Mouse (Mus musculus): Measurements from ENCODE around the gene Nr1i3. TPM values are rescaled to one million over a fixed set of nuclear protein-coding genes. Genes with fewer than 3 reads are reported as not detected.

The Nr1i3 gene
- polyA plus RNA-seq, 1 experiment from 2014 or later, result 0.15 TPM

DNA sequence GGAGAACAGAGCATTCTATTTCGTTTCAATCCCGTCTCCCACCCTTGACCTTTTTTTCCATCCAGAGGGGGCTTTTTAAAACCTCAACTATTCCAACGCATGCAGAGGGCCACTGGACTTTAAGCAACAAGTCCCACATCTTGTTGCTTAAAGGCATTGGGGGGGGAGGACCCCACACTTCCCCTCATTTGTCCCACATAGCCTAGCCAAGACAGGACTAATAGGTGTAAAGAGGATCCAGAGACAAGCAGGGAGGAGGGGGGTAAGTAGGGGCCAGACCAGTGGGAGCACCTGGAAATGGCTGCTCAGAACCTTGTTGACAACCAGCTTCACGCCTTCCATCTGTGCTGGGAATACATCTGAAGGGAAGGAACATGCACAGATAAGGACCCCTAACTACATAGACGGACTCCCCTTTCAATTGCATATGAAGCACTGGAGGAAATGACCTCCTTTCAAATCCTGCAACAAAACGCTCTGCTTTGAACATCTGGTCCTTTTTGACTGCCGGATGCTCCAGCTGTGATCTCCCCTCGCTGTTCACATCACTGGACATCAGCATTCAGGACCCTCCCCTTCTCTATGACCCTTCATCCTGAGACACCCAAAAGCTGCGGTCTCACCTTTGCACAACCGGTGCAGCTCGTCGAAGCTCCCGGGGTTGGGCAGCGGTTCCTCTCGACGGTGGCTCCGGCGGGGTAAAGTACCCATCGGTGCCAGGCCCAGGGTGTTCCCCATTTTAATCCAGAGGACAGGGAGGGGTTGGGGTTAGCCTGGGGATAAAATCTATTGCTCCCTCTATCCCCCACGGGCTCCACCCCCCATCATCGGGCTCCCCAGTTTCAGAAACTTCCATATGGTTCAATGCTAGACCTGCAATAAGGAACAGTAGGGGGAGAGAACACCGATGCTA is 7.8 kb downstream of the Nr1i3 start:
- WGBS, result 9% methylated on average over 22 of the region's 22 CpGs
- no peaks in the 10 kb centered on the region; the same call in 1 of the 2 replicates for H3K36me3 ChIP-seq (ENCODE audit: control insufficient read depth, insufficient read depth, low read length)
- H3K27ac ChIP-seq (replicated peaks; ENCODE audit: low read depth, low read length), result no peak overlapping the region
- H3K4me2 ChIP-seq (ENCODE audit: low read depth, severe bottlenecking), result peak overlapping the region; percentile 79
- peak; percentile 20 for ATAC-seq (ENCODE audit: insufficient number of reproducible peaks, low FRiP score, low TSS enrichment, low read depth)
- no peaks in the 10 kb centered on the region for H3K27me3 ChIP-seq (ENCODE audit: control insufficient read depth, insufficient read depth, low read length)
- H3K9me3 ChIP-seq (ENCODE audit: control insufficient read depth, low read length), result no peaks in the 10 kb centered on the region
- peak overlapping the region; percentile 53 for H3K9ac ChIP-seq (ENCODE audit: low read length)
- H3K4me1 ChIP-seq (ENCODE audit: control insufficient read depth, insufficient read depth, low read length), result peaks cover 7% of the 10 kb centered on the region; the same call in 1 of the 2 replicates
- DNase-seq (ENCODE audit: low spot score), result peak; percentile 25
- peak overlapping the region; percentile 63 for H3K4me3 ChIP-seq (ENCODE audit: low read depth, low read length)

DNA sequence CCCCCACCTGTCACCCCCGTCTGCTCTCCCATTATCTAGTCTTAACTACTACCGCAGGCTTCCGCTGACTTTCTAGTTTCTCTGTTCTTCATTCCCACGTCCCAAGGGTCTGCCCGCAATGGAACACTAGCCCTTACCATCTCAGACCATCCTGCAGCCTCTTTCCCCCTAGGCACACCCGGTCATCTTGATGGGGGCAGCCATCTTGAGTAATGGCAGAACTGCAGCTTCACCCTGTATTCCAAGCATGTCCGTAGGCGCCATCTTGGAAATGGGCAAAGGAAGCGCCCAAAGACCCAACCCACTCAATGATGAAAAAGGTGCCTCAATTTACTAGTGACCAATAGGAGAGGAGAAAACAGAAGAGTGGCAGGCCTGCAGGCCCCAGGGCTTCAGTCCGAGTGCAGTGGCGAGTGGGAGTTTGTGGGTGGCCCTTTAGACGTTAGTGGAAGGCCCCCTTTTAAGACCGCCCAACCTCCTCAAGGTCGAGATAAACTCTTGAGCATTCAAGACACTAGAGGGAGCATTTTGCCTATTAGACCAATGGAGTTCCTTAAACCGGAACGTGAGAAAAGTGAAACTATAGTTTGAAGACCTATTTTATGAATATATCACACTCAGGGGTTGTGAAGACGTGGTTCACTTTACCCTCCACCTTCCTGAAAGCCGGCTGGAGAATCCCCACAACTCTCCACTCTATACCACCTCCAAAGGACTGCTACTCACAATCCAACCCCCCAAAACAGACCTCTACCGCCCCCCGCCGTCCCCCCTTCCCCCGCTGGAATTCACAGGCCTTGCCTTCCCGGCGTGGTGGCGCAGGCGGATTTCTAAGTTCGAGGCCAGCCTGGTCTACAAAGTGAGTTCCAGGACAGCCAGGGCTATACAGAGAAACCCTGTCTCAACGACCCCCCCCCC is 8.7 kb downstream of the Nr1i3 start, which contains the start of gene Tomm40l:
Gene Tomm40l, minus strand, starts transcription at position 277 of the 918 bp plus-strand sequence.
- Histone ChIP-seq H3K36me3 (ENCODE audit: control insufficient read depth, insufficient read depth, low read length) (no peaks in the 10 kb centered on the region; the same call in 1 of the 2 replicates), H3K9me3 (ENCODE audit: control insufficient read depth, low read length) (no peaks in the 10 kb centered on the region), H3K4me3 (ENCODE audit: low read depth, low read length) (peak within 1 kb of the TSS; percentile 63), H3K9ac (ENCODE audit: low read length) (peak within 1 kb of the TSS; percentile 53), H3K27me3 (ENCODE audit: control insufficient read depth, insufficient read depth, low read length) (no peaks in the 10 kb centered on the region), H3K4me1 (ENCODE audit: control insufficient read depth, insufficient read depth, low read length) (peaks cover 7% of the 10 kb centered on the region; the same call in 1 of the 2 replicates), H3K27ac (replicated peaks; ENCODE audit: low read depth, low read length) (no peak within 1 kb of the TSS), H3K4me2 (ENCODE audit: low read depth, severe bottlenecking) (peak within 1 kb of the TSS; percentile 79)
- ATAC-seq (ENCODE audit: insufficient number of reproducible peaks, low FRiP score, low TSS enrichment, low read depth) (peak; percentile 99), DNase-seq (ENCODE audit: low spot score) (peak; percentile 90)
- WGBS, result 2% methylated on average over 28 of the region's 28 CpGs

- H3K9ac ChIP-seq (ENCODE audit: low read length), result no peak overlapping the region
- peak overlapping the region; percentile 24; the same call in 1 of the 2 replicates for H3K4me2 ChIP-seq (ENCODE audit: low read depth, severe bottlenecking)
- H3K9me3 ChIP-seq (ENCODE audit: control insufficient read depth, low read length), result no peaks in the 10 kb centered on the region
- H3K4me3 ChIP-seq (ENCODE audit: low read depth, low read length), result peak overlapping the region; percentile 63
- no peak overlapping the region for H3K27ac ChIP-seq (replicated peaks; ENCODE audit: low read depth, low read length)
- WGBS, result 85% methylated on average over 6 of the region's 6 CpGs
- no peaks in the 10 kb centered on the region; the same call in 1 of the 2 replicates for H3K36me3 ChIP-seq (ENCODE audit: control insufficient read depth, insufficient read depth, low read length)
- ATAC-seq (ENCODE audit: insufficient number of reproducible peaks, low FRiP score, low TSS enrichment, low read depth), result no peak
- DNase-seq (ENCODE audit: low spot score), result no peak
- H3K27me3 ChIP-seq (ENCODE audit: control insufficient read depth, insufficient read depth, low read length), result no peaks in the 10 kb centered on the region
- H3K4me1 ChIP-seq (ENCODE audit: control insufficient read depth, insufficient read depth, low read length), result peaks cover 7% of the 10 kb centered on the region; the same call in 1 of the 2 replicates
Measured at GRCm38 (mm10) chr1:171223168-171223567, 9.4 kb downstream of the Nr1i3 start.

GRCm38 (mm10) chr1:171223796-171224195 is 10.0 kb downstream of the Nr1i3 start:
- H3K4me3 ChIP-seq (ENCODE audit: low read depth, low read length), result no peak overlapping the region
- ATAC-seq (ENCODE audit: insufficient number of reproducible peaks, low FRiP score, low TSS enrichment, low read depth) (no peak), DNase-seq (ENCODE audit: low spot score) (no peak)
- H3K4me1 ChIP-seq (ENCODE audit: control insufficient read depth, insufficient read depth, low read length), result peaks cover 7% of the 10 kb centered on the region; the same call in 1 of the 2 replicates
- no peaks in the 10 kb centered on the region for H3K27me3 ChIP-seq (ENCODE audit: control insufficient read depth, insufficient read depth, low read length)
- no peaks in the 10 kb centered on the region for H3K9me3 ChIP-seq (ENCODE audit: control insufficient read depth, low read length)
- WGBS, result 73% methylated on average over 2 of the region's 2 CpGs
- no peak overlapping the region for H3K9ac ChIP-seq (ENCODE audit: low read length)
- no peaks in the 10 kb centered on the region; the same call in 1 of the 2 replicates for H3K36me3 ChIP-seq (ENCODE audit: control insufficient read depth, insufficient read depth, low read length)
- H3K4me2 ChIP-seq (ENCODE audit: low read depth, severe bottlenecking), result no peak overlapping the region
- no peak overlapping the region for H3K27ac ChIP-seq (replicated peaks; ENCODE audit: low read depth, low read length)

DNA sequence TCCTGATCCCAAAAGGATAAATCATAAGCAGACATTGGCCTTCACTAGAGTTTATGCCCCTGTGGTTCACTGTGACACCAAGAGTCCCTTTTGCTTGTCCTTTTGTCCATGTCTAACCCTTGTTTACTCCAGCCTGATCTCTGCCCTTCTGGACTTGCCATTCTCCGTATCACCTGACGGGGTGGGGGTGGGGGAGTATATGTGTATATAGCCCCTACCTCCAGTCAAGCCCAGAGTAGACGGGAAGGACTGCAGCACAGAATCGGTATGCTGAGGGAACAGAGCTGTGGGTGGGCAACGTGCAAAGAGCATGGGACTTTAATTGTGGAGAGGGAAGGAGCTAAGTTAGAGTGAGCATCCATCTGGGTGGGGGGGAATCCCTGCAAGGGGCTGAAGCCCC is 11.1 kb downstream of the Nr1i3 start, which contains the start of gene Apoa2:
Gene Apoa2, plus strand, starts transcription at position 198 of the 400 bp plus-strand sequence.
- WGBS, result 74% methylated on average over 5 of the region's 5 CpGs
- H3K9me3 ChIP-seq (ENCODE audit: control insufficient read depth, low read length), result no peaks in the 10 kb centered on the region
- no peaks in the 10 kb centered on the region for H3K36me3 ChIP-seq (ENCODE audit: control insufficient read depth, insufficient read depth, low read length)
- DNase-seq (ENCODE audit: low spot score) (no peak), ATAC-seq (ENCODE audit: insufficient number of reproducible peaks, low FRiP score, low TSS enrichment, low read depth) (no peak)
- H3K4me1 ChIP-seq (ENCODE audit: control insufficient read depth, insufficient read depth, low read length), result peaks cover 9% of the 10 kb centered on the region
- no peak within 1 kb of the TSS for H3K4me2 ChIP-seq (ENCODE audit: low read depth, severe bottlenecking)
- H3K27me3 ChIP-seq (ENCODE audit: control insufficient read depth, insufficient read depth, low read length), result no peaks in the 10 kb centered on the region
- H3K9ac ChIP-seq (ENCODE audit: low read length), result no peak within 1 kb of the TSS
- no peak within 1 kb of the TSS for H3K27ac ChIP-seq (replicated peaks; ENCODE audit: low read depth, low read length)
- no peak within 1 kb of the TSS for H3K4me3 ChIP-seq (ENCODE audit: low read depth, low read length)

DNA sequence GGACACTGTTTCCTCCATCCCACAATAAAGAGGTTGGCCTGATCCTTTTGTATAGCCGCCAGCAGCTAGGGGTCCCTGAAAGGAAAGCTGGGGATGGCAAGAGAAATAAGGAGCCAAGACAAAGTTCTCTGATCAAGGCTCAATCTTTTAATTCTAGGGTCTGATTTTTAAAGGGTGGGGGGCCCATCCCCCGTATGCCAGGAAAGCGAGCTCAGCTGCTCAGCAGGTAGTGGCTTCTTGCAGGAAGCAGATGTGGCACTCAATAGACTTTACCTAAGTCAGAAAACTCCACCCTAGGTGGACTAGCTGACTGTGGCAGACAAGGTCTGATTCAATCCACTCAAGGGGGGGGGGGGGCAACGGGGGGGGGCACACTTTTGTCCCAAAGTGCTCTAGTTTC is 13.0 kb downstream of the Nr1i3 start:
- DNase-seq (ENCODE audit: low spot score), result no peak
- H3K9me3 ChIP-seq (ENCODE audit: control insufficient read depth, low read length), result no peaks in the 10 kb centered on the region
- H3K27ac ChIP-seq (replicated peaks; ENCODE audit: low read depth, low read length), result no peak overlapping the region
- H3K4me1 ChIP-seq (ENCODE audit: control insufficient read depth, insufficient read depth, low read length), result peaks cover 9% of the 10 kb centered on the region; the same call in 1 of the 2 replicates
- H3K36me3 ChIP-seq (ENCODE audit: control insufficient read depth, insufficient read depth, low read length), result no peaks in the 10 kb centered on the region
- no peak for ATAC-seq (ENCODE audit: insufficient number of reproducible peaks, low FRiP score, low TSS enrichment, low read depth)
- H3K4me2 ChIP-seq (ENCODE audit: low read depth, severe bottlenecking), result no peak overlapping the region
- H3K9ac ChIP-seq (ENCODE audit: low read length), result no peak overlapping the region
- no peaks in the 10 kb centered on the region for H3K27me3 ChIP-seq (ENCODE audit: control insufficient read depth, insufficient read depth, low read length)
- H3K4me3 ChIP-seq (ENCODE audit: low read depth, low read length), result no peak overlapping the region
- 50% methylated on average over 4 of the region's 4 CpGs for WGBS

DNA sequence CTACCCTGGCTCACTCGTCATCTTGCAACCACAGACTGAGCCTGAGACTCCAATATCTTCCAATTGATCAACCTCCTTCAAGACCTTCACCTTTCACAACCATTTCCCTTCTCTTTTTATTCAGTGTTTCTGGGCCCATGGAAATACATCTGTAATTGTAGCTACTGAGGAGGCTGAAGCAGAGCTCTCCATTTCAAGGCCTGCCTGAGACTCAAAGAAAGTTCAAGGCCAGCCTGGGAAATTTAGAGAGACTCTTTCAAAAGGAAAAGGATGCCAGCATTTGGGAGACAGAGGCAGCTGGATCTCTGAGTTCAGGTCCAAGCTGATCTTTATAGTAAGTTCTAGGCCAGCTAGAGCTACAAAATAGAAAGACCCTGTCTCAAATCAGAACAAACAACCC is 14.1 kb downstream of the Nr1i3 start:
- Histone ChIP-seq H3K36me3 (ENCODE audit: control insufficient read depth, insufficient read depth, low read length) (no peaks in the 10 kb centered on the region), H3K27me3 (ENCODE audit: control insufficient read depth, insufficient read depth, low read length) (no peaks in the 10 kb centered on the region), H3K27ac (replicated peaks; ENCODE audit: low read depth, low read length) (no peak overlapping the region), H3K9ac (ENCODE audit: low read length) (no peak overlapping the region), H3K4me3 (ENCODE audit: low read depth, low read length) (no peak overlapping the region), H3K9me3 (ENCODE audit: control insufficient read depth, low read length) (no peaks in the 10 kb centered on the region), H3K4me1 (ENCODE audit: control insufficient read depth, insufficient read depth, low read length) (peaks cover 9% of the 10 kb centered on the region; the same call in 1 of the 2 replicates), H3K4me2 (ENCODE audit: low read depth, severe bottlenecking) (no peak overlapping the region)
- 90% methylated on average over 1 of the region's 1 CpGs for whole genome bisulfite sequencing
- DNase-seq (ENCODE audit: low spot score), result no peak
- no peak for ATAC-seq (ENCODE audit: insufficient number of reproducible peaks, low FRiP score, low TSS enrichment, low read depth)

DNA sequence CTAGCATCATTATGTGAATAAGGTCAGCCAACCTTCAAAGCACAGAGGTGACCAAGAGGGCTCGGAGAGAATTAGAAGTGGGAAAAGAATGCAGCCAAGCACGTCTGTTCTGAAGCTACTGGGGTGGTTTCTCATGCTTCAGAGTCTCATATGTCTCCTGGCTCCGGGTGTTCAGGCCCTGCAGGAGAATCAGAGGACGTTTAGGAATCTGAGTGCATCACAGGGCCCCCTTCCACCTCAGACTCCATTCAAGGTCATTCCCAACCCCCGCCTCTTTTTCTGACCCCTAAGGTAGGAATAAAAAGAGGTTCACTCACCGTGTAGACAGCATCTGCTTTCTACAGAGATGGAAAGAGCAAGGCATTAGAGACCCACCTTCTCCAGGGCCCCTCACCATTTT is 16.0 kb downstream of the Nr1i3 start:
- 36% methylated on average over 6 of the region's 6 CpGs for WGBS
- no peaks in the 10 kb centered on the region for H3K27me3 ChIP-seq (ENCODE audit: control insufficient read depth, insufficient read depth, low read length)
- peaks cover 9% of the 10 kb centered on the region; the same call in 1 of the 2 replicates for H3K4me1 ChIP-seq (ENCODE audit: control insufficient read depth, insufficient read depth, low read length)
- DNase-seq (ENCODE audit: low spot score) (peak; percentile 50), ATAC-seq (ENCODE audit: insufficient number of reproducible peaks, low FRiP score, low TSS enrichment, low read depth) (no peak)
- H3K4me3 ChIP-seq (ENCODE audit: low read depth, low read length), result no peak overlapping the region
- no peak overlapping the region for H3K9ac ChIP-seq (ENCODE audit: low read length)
- peak overlapping the region; percentile 69 for H3K27ac ChIP-seq (replicated peaks; ENCODE audit: low read depth, low read length)
- H3K9me3 ChIP-seq (ENCODE audit: control insufficient read depth, low read length), result no peaks in the 10 kb centered on the region
- no peak overlapping the region for H3K4me2 ChIP-seq (ENCODE audit: low read depth, severe bottlenecking)
- peaks cover 7% of the 10 kb centered on the region; the same call in 1 of the 2 replicates for H3K36me3 ChIP-seq (ENCODE audit: control insufficient read depth, insufficient read depth, low read length)

Data from limb, embryonic 11.5 days (tissue).